Mouse (Mus musculus) heart, embryonic 11.5 days (tissue): Measurements from ENCODE around the gene Ssxb1. TPM values are rescaled to one million over a fixed set of nuclear protein-coding genes. Genes with fewer than 3 reads are reported as not detected.
"Not testable (repeated sequence)": the region's sequence is repeated elsewhere in the genome, so short reads cannot be mapped to it uniquely, and the experiment has no call there.

Experiments
- ATAC-seq: fragments of 200-750 bp; cut with Nextera tagmentation; replicated peaks from 2 replicates; pipeline ENCODE4 v1.8.0; 2017; ENCODE audit warnings: moderate library complexity; ENCODE audit not compliant: insufficient number of reproducible peaks, low FRiP score, low TSS enrichment
- H3K27ac ChIP-seq: fragments of 300-500 bp; sonication (generic); 2 replicates; pipeline ENCODE4 v1.5.1; 2014; ENCODE audit warnings: mild to moderate bottlenecking, low read depth, low read length
- H3K27me3 ChIP-seq: fragments of 300-500 bp; sonication (generic); 2 replicates; pipeline ENCODE4 v1.6.1; 2014; ENCODE audit warnings: mild to moderate bottlenecking, low read length, mixed read lengths; ENCODE audit not compliant: control insufficient read depth, insufficient read depth
- H3K36me3 ChIP-seq: fragments of 300-500 bp; sonication (generic); 2 replicates; pipeline ENCODE4 v1.6.1; 2014; ENCODE audit warnings: mild to moderate bottlenecking, low read length, moderate library complexity, mixed read lengths; ENCODE audit not compliant: control insufficient read depth, insufficient read depth
- H3K4me1 ChIP-seq: fragments of 300-500 bp; sonication (generic); 2 replicates; pipeline ENCODE4 v1.6.1; 2014; ENCODE audit warnings: low read length; ENCODE audit not compliant: control insufficient read depth, insufficient read depth
- H3K4me2 ChIP-seq: fragments of 300-500 bp; sonication (generic); 2 replicates; pipeline ENCODE4 v1.6.1; 2014; ENCODE audit warnings: mild to moderate bottlenecking, moderate library complexity
- H3K4me3 ChIP-seq: fragments of 300-500 bp; sonication (generic); 2 replicates; pipeline ENCODE4 v1.5.1; 2014; ENCODE audit warnings: low read depth, low read length
- H3K9ac ChIP-seq: fragments of 300-500 bp; sonication (generic); 2 replicates; pipeline ENCODE4 v1.6.1; 2014; ENCODE audit warnings: mild to moderate bottlenecking, low read depth, low read length, moderate library complexity
- H3K9me3 ChIP-seq: fragments of 300-500 bp; sonication (generic); replicated peaks from 2 replicates; pipeline ENCODE4 v1.6.1; 2016; ENCODE audit warnings: low read length; ENCODE audit not compliant: control insufficient read depth
- WGBS: fragments of 180-500 bp; shearing (Covaris S2); extraction: QIAGEN DNeasy Blood & Tissue Kit; methylation state at CpG from one replicate; pipeline ENCODE4 v1.1.7; 2014; ENCODE audit not compliant: insufficient replicate concordance; 5-methylcytosine and 5-hydroxymethylcytosine counted together
- polyA plus RNA-seq: library from polyadenylated mRNA; unstranded; fragments of >200 nt; fragmentation: Nextera tagmentation; extraction: Ambion mirVana; gene quantifications from 2 replicates; pipeline ENCODE4 v1.2.1, GENCODE M21; 2014

Ssxb1 gene
- polyA plus RNA-seq: not detected in 2 replicates

DNA sequence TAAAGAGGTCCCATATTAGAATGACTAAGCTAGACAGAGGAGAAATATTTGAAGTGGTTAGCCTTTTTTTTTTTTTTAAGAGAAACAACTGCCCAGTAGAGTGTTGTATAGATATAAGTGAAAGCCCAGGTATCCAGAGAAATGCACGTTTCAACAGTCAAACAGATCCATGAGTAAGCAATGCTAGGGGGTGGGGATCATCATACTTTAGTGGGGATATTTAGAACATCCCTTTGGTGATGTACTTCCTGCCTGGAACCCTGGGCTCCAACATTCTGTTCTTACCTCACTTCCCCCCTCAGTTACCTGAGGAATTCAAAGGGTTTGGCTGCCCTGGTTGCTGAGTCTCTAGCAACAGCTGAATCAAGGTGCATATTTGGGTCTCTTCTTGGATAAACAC lies at the start of gene Ssxb1:
TSS of gene Ssxb1 (plus strand) at position 301 of the 400 bp plus-strand sequence.
- H3K9ac ChIP-seq, H3K4me1 ChIP-seq, H3K4me2 ChIP-seq, ATAC-seq, H3K27me3 ChIP-seq, H3K36me3 ChIP-seq, H3K9me3 ChIP-seq, H3K27ac ChIP-seq, H3K4me3 ChIP-seq: not testable (repeated sequence)
- WGBS: 29% methylated on average over 1 of the region's 1 CpGs

DNA sequence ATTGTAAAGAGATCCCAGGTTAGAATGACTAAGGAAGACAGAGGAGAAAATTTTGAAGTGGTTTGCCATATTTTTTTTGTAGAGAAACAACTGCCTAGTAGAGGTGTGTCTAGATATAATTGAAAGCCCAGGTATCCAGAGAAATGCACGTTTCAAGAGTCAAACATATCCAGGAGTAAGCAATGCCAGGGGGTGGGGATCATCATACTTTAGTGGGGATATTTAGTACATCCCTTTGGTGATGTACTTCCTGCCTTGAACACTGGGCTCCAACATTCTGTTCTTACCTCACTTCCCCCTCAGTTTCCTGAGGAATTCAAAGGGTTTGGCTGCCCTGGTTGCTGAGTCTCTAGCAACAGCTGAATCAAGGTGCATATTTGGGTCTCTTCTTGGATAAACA lies 46.4 kb upstream of the Ssxb1 start, which contains the start of gene Ssxb9:
TSS of gene Ssxb9 (plus strand) at position 301 of the 400 bp plus-strand sequence.
- not testable (repeated sequence) for H3K4me3 ChIP-seq, H3K9me3 ChIP-seq, H3K36me3 ChIP-seq, H3K27me3 ChIP-seq, H3K4me2 ChIP-seq, H3K9ac ChIP-seq, H3K4me1 ChIP-seq, ATAC-seq, H3K27ac ChIP-seq
- 24% methylated on average over 1 of the region's 1 CpGs for WGBS

DNA sequence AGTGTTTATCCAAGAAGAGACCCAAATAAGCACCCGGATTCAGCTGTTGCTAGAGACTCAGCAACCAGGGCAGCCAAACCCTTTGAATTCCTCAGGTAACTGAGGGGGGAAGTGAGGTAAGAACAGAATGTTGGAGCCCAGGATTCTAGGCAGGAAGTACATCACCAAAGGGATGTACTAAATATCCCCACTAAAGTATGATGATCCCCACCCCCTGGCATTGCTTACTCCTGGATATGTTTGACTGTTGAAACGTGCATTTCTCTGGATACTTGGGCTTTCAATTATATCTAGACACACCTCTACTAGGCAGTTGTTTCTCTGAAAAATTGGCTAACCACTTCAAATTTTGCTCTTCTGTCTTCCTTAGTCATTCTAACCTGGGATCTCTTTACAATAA lies 48.5 kb downstream of the Ssxb1 start, which contains the start of gene Ssxb2:
TSS of gene Ssxb2 (minus strand) at position 101 of the 400 bp plus-strand sequence.
- WGBS: 59% methylated on average over 2 of the region's 2 CpGs
- H3K9ac ChIP-seq, H3K27me3 ChIP-seq, H3K4me1 ChIP-seq, H3K4me3 ChIP-seq, H3K36me3 ChIP-seq, H3K27ac ChIP-seq, ATAC-seq, H3K4me2 ChIP-seq, H3K9me3 ChIP-seq: not testable (repeated sequence)

Other genes with a start within 250 kb of the Ssxb1 start
- gene Tbc1d25, start 237.1 kb upstream of the Ssxb1 start, polyA plus RNA-seq: 10.4 and 12.1 TPM in 2 replicates
- 24.4 and 37.4 TPM in 2 replicates for gene Ebp, start 219.8 kb upstream of the Ssxb1 start, polyA plus RNA-seq
- gene Porcn, start 206.8 kb upstream of the Ssxb1 start, polyA plus RNA-seq: 5.2 and 5.9 TPM in 2 replicates
- 25.1 and 26.1 TPM in 2 replicates for gene Ftsj1, start 160.9 kb upstream of the Ssxb1 start, polyA plus RNA-seq
- gene Slc38a5, start 142.2 kb upstream of the Ssxb1 start, polyA plus RNA-seq: 17.5 and 23.8 TPM in 2 replicates
- gene Ssxb10, start 85.9 kb upstream of the Ssxb1 start, polyA plus RNA-seq: not detected in 2 replicates
- not detected in 2 replicates for gene Ssxb9, start 46.3 kb upstream of the Ssxb1 start, polyA plus RNA-seq
- not detected in 2 replicates for gene Ssxb2, start 48.4 kb downstream of the Ssxb1 start, polyA plus RNA-seq
- gene Gm14459, start 111.6 kb downstream of the Ssxb1 start, polyA plus RNA-seq: not detected in 2 replicates
- not detected in 2 replicates for gene Ssxb6, start 134.9 kb downstream of the Ssxb1 start, polyA plus RNA-seq
- gene Ssxb3, start 178.5 kb downstream of the Ssxb1 start, polyA plus RNA-seq: not detected in 2 replicates